Mouse (Mus musculus) olfactory bulb, adult 2 months (tissue): ENCODE measurements around the gene Dach1.

Experiments used
- CTCF ChIP-seq: fragments of 200-500 bp; IDR thresholded peaks from 2 replicates; pipeline ENCODE4 v1.5.1; 2012; ENCODE audit warnings: low read depth, mild to moderate bottlenecking, low read length, moderate library complexity; ENCODE audit not compliant: insufficient read depth
- POLR2A ChIP-seq: fragments of 200-500 bp; IDR thresholded peaks from 2 replicates; pipeline ENCODE4 v1.6.1; 2012; ENCODE audit warnings: mild to moderate bottlenecking, low read depth, low read length, moderate library complexity; ENCODE audit not compliant: insufficient read depth

DNA sequence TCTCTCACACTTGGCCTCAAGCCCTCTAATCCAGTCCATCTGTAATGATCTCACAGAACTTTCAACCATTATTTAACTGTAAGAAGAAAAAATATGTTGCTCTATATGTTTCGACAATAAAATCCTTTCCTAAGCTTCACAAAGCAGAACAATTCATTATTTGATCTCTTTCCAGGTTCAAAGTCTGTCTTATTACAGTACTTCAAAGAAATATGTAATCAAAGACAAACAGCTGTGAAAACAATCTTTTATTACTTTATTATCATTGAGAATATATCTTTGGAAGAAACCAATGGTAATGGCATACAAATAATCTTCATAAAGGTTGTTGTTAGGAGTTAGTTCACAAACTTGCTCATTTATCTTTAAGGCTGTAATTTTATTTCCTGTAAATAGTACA is 84.8 kb downstream of the Dach1 start:
- TF ChIP-seq CTCF = no peak
- TF ChIP-seq POLR2A = no peak
